Mouse (Mus musculus): Measurements from ENCODE around the gene Fez2.

Fez2 gene

GRCm38 (mm10) chr17:78417381-78418281 lies at the start of gene Fez2:
Fez2 (minus strand) TSS chr17:78418152.
- peak; percentile 94 for DNase-seq (ENCODE audit: extremely low spot score, low spot score)

GRCm38 (mm10) chr17:78465500-78465899 lies 47.5 kb upstream of the Fez2 start:
- DNase-seq (ENCODE audit: extremely low spot score, low spot score), result no peak

- DNase-seq (ENCODE audit: extremely low spot score, low spot score), result no peak
These were observed 47.1 kb upstream of the Fez2 start for GRCm38 (mm10) chr17:78465071-78465470.

- no peak for DNase-seq (ENCODE audit: extremely low spot score, low spot score)
These were observed 42.2 kb upstream of the Fez2 start for GRCm38 (mm10) chr17:78460140-78460539.

GRCm38 (mm10) chr17:78455556-78455955 lies 37.6 kb upstream of the Fez2 start:
- DNase-seq (ENCODE audit: extremely low spot score, low spot score), result no peak

GRCm38 (mm10) chr17:78455114-78455513 lies 37.2 kb upstream of the Fez2 start:
- peak; percentile 72 for DNase-seq (ENCODE audit: extremely low spot score, low spot score)

GRCm38 (mm10) chr17:78454189-78454977 lies 36.4 kb upstream of the Fez2 start:
- DNase-seq (ENCODE audit: extremely low spot score, low spot score), result no peak

- DNase-seq (ENCODE audit: extremely low spot score, low spot score), result no peak
These were observed 35.6 kb upstream of the Fez2 start for GRCm38 (mm10) chr17:78453529-78453928.

GRCm38 (mm10) chr17:78451886-78452285 lies 33.9 kb upstream of the Fez2 start:
- no peak for DNase-seq (ENCODE audit: extremely low spot score, low spot score)

- DNase-seq (ENCODE audit: extremely low spot score, low spot score), result no peak
These were observed 33.4 kb upstream of the Fez2 start for GRCm38 (mm10) chr17:78451332-78451793.

- DNase-seq (ENCODE audit: extremely low spot score, low spot score), result peak; percentile 16
These were observed 31.8 kb upstream of the Fez2 start for GRCm38 (mm10) chr17:78449635-78450197.

- DNase-seq (ENCODE audit: extremely low spot score, low spot score), result no peak
These were observed 26.9 kb upstream of the Fez2 start for GRCm38 (mm10) chr17:78444826-78445225.

- DNase-seq (ENCODE audit: extremely low spot score, low spot score), result no peak
These were observed 22.8 kb upstream of the Fez2 start for GRCm38 (mm10) chr17:78440771-78441170.

GRCm38 (mm10) chr17:78437161-78437560 lies 19.2 kb upstream of the Fez2 start:
- no peak for DNase-seq (ENCODE audit: extremely low spot score, low spot score)

- no peak for DNase-seq (ENCODE audit: extremely low spot score, low spot score)
These were observed 17.7 kb upstream of the Fez2 start for GRCm38 (mm10) chr17:78435661-78436060.

GRCm38 (mm10) chr17:78434746-78435145 lies 16.8 kb upstream of the Fez2 start:
- peak; percentile 55 for DNase-seq (ENCODE audit: extremely low spot score, low spot score)

- no peak for DNase-seq (ENCODE audit: extremely low spot score, low spot score)
These were observed 12.4 kb upstream of the Fez2 start for GRCm38 (mm10) chr17:78430374-78430773.

- DNase-seq (ENCODE audit: extremely low spot score, low spot score), result no peak
These were observed 11.1 kb upstream of the Fez2 start for GRCm38 (mm10) chr17:78429051-78429450.

- DNase-seq (ENCODE audit: extremely low spot score, low spot score), result no peak
These were observed 7.1 kb upstream of the Fez2 start for GRCm38 (mm10) chr17:78425026-78425425.

GRCm38 (mm10) chr17:78419216-78419615 lies 1.3 kb upstream of the Fez2 start:
- DNase-seq (ENCODE audit: extremely low spot score, low spot score), result no peak

- no peak for DNase-seq (ENCODE audit: extremely low spot score, low spot score)
These were observed 2.7 kb downstream of the Fez2 start for GRCm38 (mm10) chr17:78415255-78415654.

- DNase-seq (ENCODE audit: extremely low spot score, low spot score), result no peak
These were observed 8.1 kb downstream of the Fez2 start for GRCm38 (mm10) chr17:78409900-78410299.
